Mouse (Mus musculus) forebrain, embryonic 11.5 days (tissue): ENCODE measurements around the gene Dnah7c. TPM values are rescaled to one million over a fixed set of nuclear protein-coding genes. Genes with fewer than 3 reads are reported as not detected.
"Not testable (repeated sequence)": the region's sequence is repeated elsewhere in the genome, so short reads cannot be mapped to it uniquely, and the experiment has no call there.

Experiments used
- ATAC-seq: fragments of 200-750 bp; cut with Nextera tagmentation; replicated peaks from 2 replicates; pipeline ENCODE4 v1.8.0; 2017; ENCODE audit warnings: moderate TSS enrichment; ENCODE audit not compliant: low FRiP score
- DNase-seq: peaks from one replicate; pipeline ENCODE4 v3.0.0-alpha.2; 2017; ENCODE audit warnings: low spot score
- H3K27ac ChIP-seq: fragments of 300-500 bp; sonication (generic); 2 replicates; pipeline ENCODE4 v1.5.1; 2014; ENCODE audit warnings: low read depth, low read length
- H3K27me3 ChIP-seq: fragments of 300-500 bp; sonication (generic); 2 replicates; pipeline ENCODE4 v1.6.1; 2014; ENCODE audit warnings: mild to moderate bottlenecking, low read length, mixed read lengths; ENCODE audit not compliant: control insufficient read depth, insufficient read depth
- H3K36me3 ChIP-seq: fragments of 300-500 bp; sonication (generic); 2 replicates; pipeline ENCODE4 v1.6.1; 2014; ENCODE audit warnings: mild to moderate bottlenecking, low read length, moderate library complexity, mixed read lengths; ENCODE audit not compliant: control insufficient read depth, insufficient read depth
- H3K4me1 ChIP-seq: fragments of 300-500 bp; sonication (generic); replicated peaks from 2 replicates; pipeline ENCODE4 v1.6.1; 2014; ENCODE audit warnings: low read length, mixed read lengths; ENCODE audit not compliant: control insufficient read depth, insufficient read depth
- H3K4me2 ChIP-seq: fragments of 300-500 bp; sonication (generic); 2 replicates; pipeline ENCODE4 v1.6.1; 2014; ENCODE audit warnings: low read depth, mild to moderate bottlenecking, low read length, moderate library complexity, mixed read lengths; ENCODE audit not compliant: severe bottlenecking
- H3K4me3 ChIP-seq: fragments of 300-500 bp; sonication (generic); 2 replicates; pipeline ENCODE4 v1.5.1; 2014; ENCODE audit warnings: low read depth, low read length
- H3K9ac ChIP-seq: fragments of 300-500 bp; sonication (generic); 2 replicates; pipeline ENCODE4 v1.6.1; 2014; ENCODE audit warnings: low read length
- H3K9me3 ChIP-seq: fragments of 300-500 bp; sonication (generic); 2 replicates; pipeline ENCODE4 v1.6.1; 2016; ENCODE audit warnings: low read length, mixed read lengths; ENCODE audit not compliant: control insufficient read depth
- WGBS: fragments of 180-500 bp; shearing (Covaris S2); extraction: QIAGEN DNeasy Blood & Tissue Kit; methylation state at CpG from one replicate; pipeline ENCODE4 v1.1.7; 2014; 5-methylcytosine and 5-hydroxymethylcytosine counted together
- polyA plus RNA-seq: library from polyadenylated mRNA; unstranded; fragments of >200 nt; fragmentation: Nextera tagmentation; extraction: Ambion mirVana; gene quantifications from 2 replicates; pipeline ENCODE4 v1.2.1, GENCODE M21; 2014

Dnah7c gene
- polyA plus RNA-seq, 1 experiment from 2014 or later = 0.12 TPM

- not testable (repeated sequence) for ATAC-seq, H3K9ac ChIP-seq, H3K4me3 ChIP-seq, H3K27ac ChIP-seq, H3K27me3 ChIP-seq, H3K36me3 ChIP-seq, H3K4me1 ChIP-seq, DNase-seq, H3K4me2 ChIP-seq, H3K9me3 ChIP-seq
- WGBS = 88% methylated on average over 1 of the region's 1 CpGs
Observed at GRCm38 (mm10) chr1:46514671-46515070, 89.3 kb downstream of the Dnah7c start.

GRCm38 (mm10) chr1:46521032-46521431 lies 95.6 kb downstream of the Dnah7c start:
- H3K4me1 ChIP-seq = no peaks in the 10 kb centered on the region
- H3K9me3 ChIP-seq = no peaks in the 10 kb centered on the region
- no peaks in the 10 kb centered on the region for H3K36me3 ChIP-seq
- H3K27ac ChIP-seq = no peak overlapping the region
- no peak for ATAC-seq
- no peaks in the 10 kb centered on the region for H3K27me3 ChIP-seq
- no peak for DNase-seq
- no peak overlapping the region for H3K4me3 ChIP-seq
- H3K9ac ChIP-seq = no peak overlapping the region
- H3K4me2 ChIP-seq = no peak overlapping the region

- H3K9me3 ChIP-seq, H3K4me2 ChIP-seq, H3K4me1 ChIP-seq, H3K36me3 ChIP-seq, H3K27me3 ChIP-seq, H3K9ac ChIP-seq, DNase-seq, H3K4me3 ChIP-seq, ATAC-seq, H3K27ac ChIP-seq: not testable (repeated sequence)
- 56% methylated on average over 3 of the region's 3 CpGs for WGBS
Observed at GRCm38 (mm10) chr1:46526537-46526936, 101.1 kb downstream of the Dnah7c start.

GRCm38 (mm10) chr1:46544812-46545421 lies 119.5 kb downstream of the Dnah7c start:
- no peak for ATAC-seq
- no peak for DNase-seq
- WGBS = 83% methylated on average over 2 of the region's 2 CpGs
- Histone ChIP-seq H3K9me3 (no peaks in the 10 kb centered on the region), H3K4me3 (no peak overlapping the region), H3K4me2 (no peak overlapping the region), H3K27ac (no peak overlapping the region), H3K4me1 (no peaks in the 10 kb centered on the region), H3K36me3 (no peaks in the 10 kb centered on the region), H3K27me3 (no peaks in the 10 kb centered on the region), H3K9ac (no peak overlapping the region)

GRCm38 (mm10) chr1:46580385-46580784 lies 155.0 kb downstream of the Dnah7c start:
- DNase-seq (no peak), ATAC-seq (no peak)
- Histone ChIP-seq H3K4me2 (no peak overlapping the region), H3K4me1 (no peaks in the 10 kb centered on the region), H3K9ac (no peak overlapping the region), H3K36me3 (no peaks in the 10 kb centered on the region), H3K9me3 (no peaks in the 10 kb centered on the region), H3K27me3 (no peaks in the 10 kb centered on the region), H3K4me3 (no peak overlapping the region), H3K27ac (no peak overlapping the region)
- WGBS = 46% methylated on average over 3 of the region's 3 CpGs

GRCm38 (mm10) chr1:46593826-46594225 lies 168.4 kb downstream of the Dnah7c start:
- not testable (repeated sequence) for ATAC-seq, H3K4me2 ChIP-seq, DNase-seq, H3K9me3 ChIP-seq, H3K27me3 ChIP-seq, H3K9ac ChIP-seq, H3K4me1 ChIP-seq, H3K36me3 ChIP-seq, H3K27ac ChIP-seq, H3K4me3 ChIP-seq
- 83% methylated on average over 1 of the region's 1 CpGs for WGBS

- 88% methylated on average over 1 of the region's 1 CpGs for WGBS
- H3K36me3 ChIP-seq = not testable (repeated sequence)
Observed at GRCm38 (mm10) chr1:46596343-46596742, 171.0 kb downstream of the Dnah7c start.

GRCm38 (mm10) chr1:46620331-46620730 lies 194.9 kb downstream of the Dnah7c start:
- WGBS = 85% methylated on average over 1 of the region's 1 CpGs
- Histone ChIP-seq H3K27me3 (no peaks in the 10 kb centered on the region), H3K27ac (no peak overlapping the region), H3K9me3 (no peaks in the 10 kb centered on the region), H3K9ac (no peak overlapping the region), H3K36me3 (no peaks in the 10 kb centered on the region), H3K4me3 (no peak overlapping the region), H3K4me1 (no peaks in the 10 kb centered on the region), H3K4me2 (no peak overlapping the region)
- no peak for ATAC-seq
- DNase-seq = no peak

More at GRCm38 (mm10) chr1:46596343-46596742, 171.0 kb downstream of the Dnah7c start:
- not testable (repeated sequence) for DNase-seq, H3K27me3 ChIP-seq, H3K4me3 ChIP-seq, H3K9ac ChIP-seq, H3K9me3 ChIP-seq, H3K4me2 ChIP-seq, ATAC-seq, H3K4me1 ChIP-seq, H3K27ac ChIP-seq

- not testable (repeated sequence) for DNase-seq, H3K36me3 ChIP-seq, H3K9me3 ChIP-seq, H3K27ac ChIP-seq, H3K4me2 ChIP-seq, ATAC-seq, H3K4me1 ChIP-seq, H3K4me3 ChIP-seq, H3K9ac ChIP-seq, H3K27me3 ChIP-seq
- 96% methylated on average over 6 of the region's 6 CpGs for WGBS
Observed at GRCm38 (mm10) chr1:46625914-46626313, 200.5 kb downstream of the Dnah7c start.
